Mouse (Mus musculus): ENCODE data around the gene Ggt7. TPM values are rescaled to one million over a fixed set of nuclear protein-coding genes. Genes with fewer than 3 reads are reported as not detected.

The Ggt7 gene
- total RNA-seq, 2 experiments from 2014 or later = not detected

Other genes with a start within 250 kb of the Ggt7 start
- gene Map1lc3a, start 241.9 kb downstream of the Ggt7 start, total RNA-seq (2015; ENCODE audit: low replicate concordance) = 0.77 TPM in 1 of 2 replicates, not detected in the other
- gene Map1lc3a, start 241.9 kb downstream of the Ggt7 start, total RNA-seq (2017; ENCODE audit: low replicate concordance) = 0.34 and 2.9 TPM in 2 replicates
- gene Pigu, start 160.8 kb downstream of the Ggt7 start, total RNA-seq (2015; ENCODE audit: low replicate concordance) = 9.4 and 17.6 TPM in 2 replicates
- gene Pigu, start 160.8 kb downstream of the Ggt7 start, total RNA-seq (2017; ENCODE audit: low replicate concordance) = 5.6 TPM in 2 replicates
- gene Trp53inp2, start 137.2 kb downstream of the Ggt7 start, total RNA-seq (2015; ENCODE audit: low replicate concordance) = 7.1 and 15.6 TPM in 2 replicates
- 3.6 and 4.9 TPM in 2 replicates for gene Trp53inp2, start 137.2 kb downstream of the Ggt7 start, total RNA-seq (2017; ENCODE audit: low replicate concordance)
- 29.6 and 35.9 TPM in 2 replicates for gene Ncoa6, start 44.3 kb downstream of the Ggt7 start, total RNA-seq (2015; ENCODE audit: low replicate concordance)
- gene Ncoa6, start 44.3 kb downstream of the Ggt7 start, total RNA-seq (2017; ENCODE audit: low replicate concordance) = 7.2 and 13.7 TPM in 2 replicates
- gene Acss2, start 289 bp downstream of the Ggt7 start, total RNA-seq (2015; ENCODE audit: low replicate concordance) = 3.5 and 10.0 TPM in 2 replicates
- gene Acss2, start 289 bp downstream of the Ggt7 start, total RNA-seq (2017; ENCODE audit: low replicate concordance) = 16.4 and 20.1 TPM in 2 replicates
- 6.5 and 7.1 TPM in 2 replicates for gene Gss, start 74.6 kb upstream of the Ggt7 start, total RNA-seq (2015; ENCODE audit: low replicate concordance)
- 3.6 and 8.5 TPM in 2 replicates for gene Gss, start 74.6 kb upstream of the Ggt7 start, total RNA-seq (2017; ENCODE audit: low replicate concordance)
- gene Myh7b, start 93.0 kb upstream of the Ggt7 start, total RNA-seq (2015; ENCODE audit: low replicate concordance) = not detected in 2 replicates
- 0.14 TPM in 1 of 2 replicates, not detected in the other for gene Myh7b, start 93.0 kb upstream of the Ggt7 start, total RNA-seq (2017; ENCODE audit: low replicate concordance)
- gene Trpc4ap, start 174.1 kb upstream of the Ggt7 start, total RNA-seq (2015; ENCODE audit: low replicate concordance) = 41.2 and 41.7 TPM in 2 replicates
- 42.1 and 59.8 TPM in 2 replicates for gene Trpc4ap, start 174.1 kb upstream of the Ggt7 start, total RNA-seq (2017; ENCODE audit: low replicate concordance)
- 6.7 and 7.3 TPM in 2 replicates for gene Edem2, start 211.2 kb upstream of the Ggt7 start, total RNA-seq (2015; ENCODE audit: low replicate concordance)
- 8.2 and 9.8 TPM in 2 replicates for gene Edem2, start 211.2 kb upstream of the Ggt7 start, total RNA-seq (2017; ENCODE audit: low replicate concordance)
- gene Gm17581, start 217.6 kb upstream of the Ggt7 start, total RNA-seq (2015; ENCODE audit: low replicate concordance) = not detected in 2 replicates
- not detected in 2 replicates for gene Gm17581, start 217.6 kb upstream of the Ggt7 start, total RNA-seq (2017; ENCODE audit: low replicate concordance)
- gene Procr, start 232.9 kb upstream of the Ggt7 start, total RNA-seq (2015; ENCODE audit: low replicate concordance) = not detected in 2 replicates
- gene Procr, start 232.9 kb upstream of the Ggt7 start, total RNA-seq (2017; ENCODE audit: low replicate concordance) = 0.51 TPM in 1 of 2 replicates, not detected in the other

All from erythroblast, adult 5-6 weeks (primary cell).